Mouse (Mus musculus) ovary, postnatal 36 days (tissue): ENCODE measurements around the gene Mal.

ENCODE experiments used
- DNase-seq: peaks from one replicate; pipeline ENCODE4 v3.0.0; 2022; ENCODE audit warnings: low spot score, mixed read lengths

Gene Mal

GRCm38 (mm10) chr2:127656086-127656720, at the start of gene Mal:
Gene Mal, minus strand, starts transcription at chr2:127656695.
- DNase-seq, result peak; percentile 63

- no peak for DNase-seq
These were observed 48.8 kb upstream of the Mal start for GRCm38 (mm10) chr2:127705267-127705666.

GRCm38 (mm10) chr2:127689239-127689638, 32.7 kb upstream of the Mal start:
- DNase-seq, result no peak

- DNase-seq, result peak; percentile 51
These were observed 27.3 kb upstream of the Mal start for GRCm38 (mm10) chr2:127683687-127684331.

- DNase-seq, result no peak
These were observed 11.5 kb upstream of the Mal start for GRCm38 (mm10) chr2:127667843-127668506.

- DNase-seq, result no peak
These were observed 10.5 kb upstream of the Mal start for GRCm38 (mm10) chr2:127667015-127667414.

- no peak for DNase-seq
These were observed 6.2 kb upstream of the Mal start for GRCm38 (mm10) chr2:127662708-127663107.

GRCm38 (mm10) chr2:127655419-127655818, 1.1 kb downstream of the Mal start:
- DNase-seq, result no peak

GRCm38 (mm10) chr2:127654786-127655185, 1.7 kb downstream of the Mal start:
- DNase-seq, result no peak

- no peak for DNase-seq
These were observed 3.7 kb downstream of the Mal start for GRCm38 (mm10) chr2:127652805-127653204.

GRCm38 (mm10) chr2:127652335-127652734, 4.2 kb downstream of the Mal start:
- no peak for DNase-seq

GRCm38 (mm10) chr2:127651601-127652000, 4.9 kb downstream of the Mal start:
- no peak for DNase-seq

GRCm38 (mm10) chr2:127649921-127650320, 6.6 kb downstream of the Mal start:
- no peak for DNase-seq

- DNase-seq, result no peak
These were observed 8.3 kb downstream of the Mal start for GRCm38 (mm10) chr2:127648145-127648544.

GRCm38 (mm10) chr2:127646875-127647274, 9.6 kb downstream of the Mal start:
- DNase-seq, result no peak

- DNase-seq, result no peak
These were observed 12.5 kb downstream of the Mal start for GRCm38 (mm10) chr2:127643728-127644704.

GRCm38 (mm10) chr2:127638973-127639372, 17.5 kb downstream of the Mal start:
- DNase-seq, result no peak

- DNase-seq, result no peak
These were observed 20.9 kb downstream of the Mal start for GRCm38 (mm10) chr2:127635581-127635980.

GRCm38 (mm10) chr2:127632601-127633000, 23.9 kb downstream of the Mal start:
- no peak for DNase-seq

GRCm38 (mm10) chr2:127627990-127628570, 28.4 kb downstream of the Mal start:
- DNase-seq, result no peak

GRCm38 (mm10) chr2:127627354-127627753, 29.1 kb downstream of the Mal start:
- no peak for DNase-seq

GRCm38 (mm10) chr2:127625659-127626058, 30.8 kb downstream of the Mal start:
- DNase-seq, result no peak
